Mouse (Mus musculus) forebrain, embryonic 12.5 days (tissue): ENCODE results near the gene Sbno2. TPM values are rescaled to one million over a fixed set of nuclear protein-coding genes. Genes with fewer than 3 reads are reported as not detected.

ENCODE experiments used
- ATAC-seq: fragments of 200-750 bp; cut with Nextera tagmentation; 2 replicates; pipeline ENCODE4 v1.8.0; 2017; ENCODE audit warnings: moderate TSS enrichment; ENCODE audit not compliant: low FRiP score
- H3K27ac ChIP-seq: fragments of 300-500 bp; sonication (generic); 2 replicates; pipeline ENCODE4 v1.5.1; 2016; ENCODE audit warnings: mild to moderate bottlenecking
- H3K27me3 ChIP-seq: fragments of 300-500 bp; sonication (generic); 2 replicates; pipeline ENCODE4 v1.6.1; 2016; ENCODE audit warnings: mild to moderate bottlenecking
- H3K36me3 ChIP-seq: fragments of 300-500 bp; sonication (generic); replicated peaks from 2 replicates; pipeline ENCODE4 v1.6.1; 2016; ENCODE audit warnings: mild to moderate bottlenecking
- H3K4me1 ChIP-seq: fragments of 300-500 bp; sonication (generic); 2 replicates; pipeline ENCODE4 v1.6.1; 2016
- H3K4me2 ChIP-seq: fragments of 300-500 bp; sonication (generic); 2 replicates; pipeline ENCODE4 v1.6.1; 2016; ENCODE audit warnings: mild to moderate bottlenecking, moderate library complexity
- H3K4me3 ChIP-seq: fragments of 300-500 bp; sonication (generic); replicated peaks from 2 replicates; pipeline ENCODE4 v1.5.1; 2016; ENCODE audit warnings: mild to moderate bottlenecking
- H3K9ac ChIP-seq: fragments of 300-500 bp; sonication (generic); 2 replicates; pipeline ENCODE4 v1.6.1; 2016; ENCODE audit warnings: mild to moderate bottlenecking
- H3K9me3 ChIP-seq: fragments of 300-500 bp; sonication (generic); 2 replicates; pipeline ENCODE4 v1.6.1; 2016
- WGBS: fragments of 180-500 bp; shearing (Covaris S2); methylation state at CpG from one replicate; pipeline ENCODE4 v1.1.7; 2016; 5-methylcytosine and 5-hydroxymethylcytosine counted together
- polyA plus RNA-seq: library from polyadenylated mRNA; unstranded; fragments of >200 nt; fragmentation: Nextera tagmentation; extraction: Ambion mirVana; gene quantifications from 2 replicates; pipeline ENCODE4 v1.2.1, GENCODE M21; 2016

The Sbno2 gene
- 14.8 and 16.4 TPM in 2 replicates for polyA plus RNA-seq

GRCm38 (mm10) chr10:80105460-80105859 is at the start of gene Sbno2:
Gene Sbno2, minus strand, starts transcription at chr10:80105571.
- Histone ChIP-seq H3K4me2 (no peak within 1 kb of the TSS), H3K9me3 (no peaks in the 10 kb centered on the region), H3K9ac (no peak within 1 kb of the TSS), H3K4me3 (no peak within 1 kb of the TSS), H3K36me3 (no peaks in the 10 kb centered on the region), H3K4me1 (peaks cover 18% of the 10 kb centered on the region), H3K27ac (no peak within 1 kb of the TSS), H3K27me3 (peaks cover 4% of the 10 kb centered on the region; the same call in 1 of the 2 replicates)
- ATAC-seq = no peak
- WGBS = 73% methylated on average over 5 of the region's 5 CpGs

- ATAC-seq = no peak
- H3K9me3 ChIP-seq = no peaks in the 10 kb centered on the region
- H3K9ac ChIP-seq = peak overlapping the region; percentile 100; the same call in 1 of the 2 replicates
- H3K4me1 ChIP-seq = peaks cover 78% of the 10 kb centered on the region
- 87% methylated on average over 7 of the region's 7 CpGs for WGBS
- H3K27ac ChIP-seq = 0 out of 2 replicates have a peak overlapping the region, but pooled peaks have one; percentile 6
- no peak overlapping the region; the same call in 1 of the 2 replicates for H3K4me2 ChIP-seq
- peak overlapping the region; percentile 97 for H3K4me3 ChIP-seq
- H3K27me3 ChIP-seq = no peaks in the 10 kb centered on the region
- peaks cover 73% of the 10 kb centered on the region for H3K36me3 ChIP-seq
Measured at GRCm38 (mm10) chr10:80154384-80154783, 49.0 kb upstream of the Sbno2 start.

- Histone ChIP-seq H3K27ac (peak overlapping the region; percentile 100; the same call in 1 of the 2 replicates), H3K27me3 (no peaks in the 10 kb centered on the region), H3K4me3 (peak overlapping the region; percentile 97), H3K9ac (peak overlapping the region; percentile 100), H3K9me3 (no peaks in the 10 kb centered on the region), H3K36me3 (peaks cover 73% of the 10 kb centered on the region), H3K4me2 (peak overlapping the region; percentile 99), H3K4me1 (peaks cover 71% of the 10 kb centered on the region)
- whole genome bisulfite sequencing = 93% methylated on average over 19 of the region's 19 CpGs
- ATAC-seq = no peak
Measured at GRCm38 (mm10) chr10:80153713-80154112, 48.3 kb upstream of the Sbno2 start.

GRCm38 (mm10) chr10:80152873-80153260 is 47.5 kb upstream of the Sbno2 start:
- H3K27me3 ChIP-seq = no peaks in the 10 kb centered on the region
- H3K4me1 ChIP-seq = peaks cover 65% of the 10 kb centered on the region
- peak overlapping the region; percentile 99 for H3K4me2 ChIP-seq
- no peak for ATAC-seq
- peaks cover 70% of the 10 kb centered on the region for H3K36me3 ChIP-seq
- H3K4me3 ChIP-seq = peak overlapping the region; percentile 97
- peak overlapping the region; percentile 100 for H3K9ac ChIP-seq
- peak overlapping the region; percentile 100 for H3K27ac ChIP-seq
- 40% methylated on average over 3 of the region's 3 CpGs for WGBS
- H3K9me3 ChIP-seq = no peaks in the 10 kb centered on the region

GRCm38 (mm10) chr10:80152071-80152872 is 46.9 kb upstream of the Sbno2 start:
- WGBS = 3% methylated on average over 14 of the region's 15 CpGs
- Histone ChIP-seq H3K27me3 (no peaks in the 10 kb centered on the region), H3K27ac (peak overlapping the region; percentile 100), H3K4me1 (peaks cover 66% of the 10 kb centered on the region), H3K9ac (peak overlapping the region; percentile 100), H3K4me2 (peak overlapping the region; percentile 99), H3K9me3 (no peaks in the 10 kb centered on the region), H3K36me3 (peaks cover 66% of the 10 kb centered on the region), H3K4me3 (peak overlapping the region; percentile 97)
- no peak for ATAC-seq

- Histone ChIP-seq H3K27me3 (no peaks in the 10 kb centered on the region), H3K4me1 (peaks cover 65% of the 10 kb centered on the region), H3K9ac (peak overlapping the region; percentile 100), H3K27ac (peak overlapping the region; percentile 100), H3K4me3 (peak overlapping the region; percentile 97), H3K4me2 (peak overlapping the region; percentile 99), H3K36me3 (peaks cover 62% of the 10 kb centered on the region), H3K9me3 (no peaks in the 10 kb centered on the region)
- ATAC-seq = no peak
- WGBS = 1% methylated on average over 26 of the region's 26 CpGs
Measured at GRCm38 (mm10) chr10:80151211-80152034, 46.1 kb upstream of the Sbno2 start.

GRCm38 (mm10) chr10:80150226-80151210 is 45.1 kb upstream of the Sbno2 start:
- no peaks in the 10 kb centered on the region for H3K27me3 ChIP-seq
- peaks cover 61% of the 10 kb centered on the region for H3K36me3 ChIP-seq
- 0 out of 2 replicates have a peak, but pooled peaks have one; percentile 1 for ATAC-seq
- WGBS = under 1% methylated on average over 46 of the region's 71 CpGs
- peak overlapping the region; percentile 100 for H3K9ac ChIP-seq
- peaks cover 66% of the 10 kb centered on the region for H3K4me1 ChIP-seq
- peak overlapping the region; percentile 100 for H3K27ac ChIP-seq
- H3K9me3 ChIP-seq = no peaks in the 10 kb centered on the region
- H3K4me2 ChIP-seq = peak overlapping the region; percentile 99
- H3K4me3 ChIP-seq = peak overlapping the region; percentile 97

- H3K4me2 ChIP-seq = peak overlapping the region; percentile 99
- H3K4me3 ChIP-seq = peak overlapping the region; percentile 97
- peak; percentile 86 for ATAC-seq
- peak overlapping the region; percentile 100 for H3K27ac ChIP-seq
- H3K36me3 ChIP-seq = peaks cover 60% of the 10 kb centered on the region
- peaks cover 62% of the 10 kb centered on the region for H3K4me1 ChIP-seq
- H3K27me3 ChIP-seq = no peaks in the 10 kb centered on the region
- H3K9ac ChIP-seq = peak overlapping the region; percentile 100
- under 1% methylated on average over 88 of the region's 88 CpGs for WGBS
- H3K9me3 ChIP-seq = no peaks in the 10 kb centered on the region
Measured at GRCm38 (mm10) chr10:80149291-80150225, 44.2 kb upstream of the Sbno2 start.

GRCm38 (mm10) chr10:80148610-80149290 is 43.4 kb upstream of the Sbno2 start:
- Histone ChIP-seq H3K4me2 (peak overlapping the region; percentile 70), H3K9ac (peak overlapping the region; percentile 91), H3K36me3 (peaks cover 60% of the 10 kb centered on the region), H3K9me3 (no peaks in the 10 kb centered on the region), H3K27ac (peak overlapping the region; percentile 100), H3K4me3 (peak overlapping the region; percentile 97), H3K27me3 (no peaks in the 10 kb centered on the region), H3K4me1 (peaks cover 62% of the 10 kb centered on the region)
- under 1% methylated on average over 57 of the region's 57 CpGs for WGBS
- ATAC-seq = peak; percentile 44
